ENCODE assay signal across 34 mouse cellular contexts in genomic region chr11:90136307-90136706, GRCm38 (mm10).
"Had no signal": no experiment of that assay in that cellular context is flagged by ENCODE, and none has a peak within 500 bp of the region (broad histone marks: within the 10 kb centered on the region; RNA-seq: fewer than 3 reads in every experiment).

No protein-coding gene starts in this region.

- H3K9me3 ChIP-seq: heart, embryonic 10.5 days; heart, embryonic 15.5 days; hindbrain, embryonic 13.5 days; hindbrain, embryonic 15.5 days; intestine, embryonic 15.5 days; kidney, embryonic 15.5 days had no signal

- H3K27me3 ChIP-seq: heart, embryonic 12.5 days; heart, embryonic 13.5 days; heart, embryonic 15.5 days; hindbrain, embryonic 12.5 days; hindbrain, embryonic 13.5 days; hindbrain, embryonic 15.5 days; intestine, embryonic 15.5 days; kidney, embryonic 15.5 days had no signal

- H3K36me3 ChIP-seq: heart, embryonic 10.5 days; heart, embryonic 12.5 days; heart, embryonic 13.5 days; heart, embryonic 15.5 days; hindbrain, embryonic 10.5 days; hindbrain, embryonic 12.5 days; hindbrain, embryonic 13.5 days; hindbrain, embryonic 15.5 days; intestine, embryonic 15.5 days; kidney, embryonic 15.5 days had no signal

- H3K27ac ChIP-seq: heart, embryonic 10.5 days; heart, embryonic 15.5 days; hindbrain, embryonic 10.5 days; hindbrain, embryonic 12.5 days; hindbrain, embryonic 13.5 days; hindbrain, embryonic 14.5 days; hindbrain, embryonic 15.5 days; hindbrain, postnatal 0 days; intestine, embryonic 15.5 days; kidney, embryonic 15.5 days; kidney, postnatal 0 days; layer of hippocampus, adult 2 months had no signal

- ATAC-seq: hindbrain, embryonic 16.5 days; hindbrain, postnatal 0 days; inflammation-experienced regulatory T-cells, adult 6 months; intestine, embryonic 15.5 days; intestine, embryonic 16.5 days; intestine, postnatal 0 days had no signal

- H3K4me1 ChIP-seq: heart, embryonic 10.5 days; hindbrain, embryonic 12.5 days; hindbrain, embryonic 13.5 days; hindbrain, embryonic 15.5 days; intestine, embryonic 15.5 days; kidney, embryonic 15.5 days had no signal

- H3K9ac ChIP-seq: heart, embryonic 12.5 days; heart, embryonic 13.5 days; heart, embryonic 15.5 days; hindbrain, embryonic 12.5 days; hindbrain, embryonic 13.5 days; hindbrain, embryonic 14.5 days; hindbrain, embryonic 15.5 days; intestine, embryonic 15.5 days; kidney, embryonic 15.5 days had no signal

- DNase-seq: heart, postnatal 10 days; heart, postnatal 14 days; heart, postnatal 36 days; kidney, adult 11 months; kidney, adult 18-20 months; kidney, adult 2 months; kidney, adult 8-10 months; kidney, adult 9 months; kidney, postnatal 10 days; kidney, postnatal 14 days; kidney, postnatal 25 days; kidney, postnatal 36 days; kidney, postnatal 4 days; layer of hippocampus, adult 9-11 months; layer of hippocampus, postnatal 36 days had no signal

- H3K4me3 ChIP-seq: heart, embryonic 10.5 days; heart, embryonic 12.5 days; heart, embryonic 13.5 days; heart, embryonic 15.5 days; hindbrain, embryonic 10.5 days; hindbrain, embryonic 12.5 days; hindbrain, embryonic 13.5 days; hindbrain, embryonic 15.5 days; intestine, embryonic 15.5 days; kidney, embryonic 15.5 days; layer of hippocampus, adult 2 months had no signal

- H3K4me2 ChIP-seq: heart, embryonic 11.5 days; heart, embryonic 12.5 days; heart, embryonic 13.5 days; heart, embryonic 15.5 days; hindbrain, embryonic 12.5 days; hindbrain, embryonic 13.5 days; hindbrain, embryonic 14.5 days; hindbrain, embryonic 15.5 days; intestine, embryonic 15.5 days; kidney, embryonic 15.5 days had no signal
